Mouse (Mus musculus) heart, postnatal 10 days (tissue): Measurements from ENCODE around the gene Nectin2. TPM values are rescaled to one million over a fixed set of nuclear protein-coding genes. Genes with fewer than 3 reads are reported as not detected.
"Not testable (repeated sequence)": the region's sequence is repeated elsewhere in the genome, so short reads cannot be mapped to it uniquely, and the experiment has no call there.

ENCODE experiments used
- DNase-seq, 2 experiments: peaks; one replicate each; pipeline ENCODE4 v3.0.0; 2021
- intact Hi-C: fragments of 180-260 bp; cut with DNase I; formaldehyde crosslinking; loops from one replicate; pipeline ENCODE4 v1.15.1; 2025
- total RNA-seq, 2 experiments: library from RNA; stranded (reverse); gene quantifications; 2 replicates each; pipeline ENCODE4 v1.2.3; 2021

The Nectin2 gene
- total RNA-seq, 2 experiments from 2014 or later: 43.1 to 45.2 TPM

- intact Hi-C loops: no loop called here
- DNase-seq: peak in 1 of 2 experiments; percentile 37
Measured at GRCm38 (mm10) chr7:19694336-19695212, 55.7 kb downstream of the Nectin2 start.

- intact Hi-C loops: no loop called here
- DNase-seq: peak; percentile 53 to 68
Measured at GRCm38 (mm10) chr7:19693421-19693820, 56.9 kb downstream of the Nectin2 start.

- no peak for DNase-seq
- intact Hi-C loops: no loop called here
Measured at GRCm38 (mm10) chr7:19691873-19692865, 58.1 kb downstream of the Nectin2 start, which contains the start of gene Apoc1. Gene Apoc1 (minus strand): TSS chr7:19692660.

- intact Hi-C loops: no loop called here
Measured at GRCm38 (mm10) chr7:19691434-19691833, 58.8 kb downstream of the Nectin2 start.

GRCm38 (mm10) chr7:19690845-19691244 lies 59.4 kb downstream of the Nectin2 start:
- no peak for DNase-seq
- intact Hi-C loops: no loop called here

More at GRCm38 (mm10) chr7:19691434-19691833, 58.8 kb downstream of the Nectin2 start:
- DNase-seq: no peak

- DNase-seq: no peak
- intact Hi-C loops: no loop called here
Measured at GRCm38 (mm10) chr7:19688611-19689010, 61.7 kb downstream of the Nectin2 start.

DNA sequence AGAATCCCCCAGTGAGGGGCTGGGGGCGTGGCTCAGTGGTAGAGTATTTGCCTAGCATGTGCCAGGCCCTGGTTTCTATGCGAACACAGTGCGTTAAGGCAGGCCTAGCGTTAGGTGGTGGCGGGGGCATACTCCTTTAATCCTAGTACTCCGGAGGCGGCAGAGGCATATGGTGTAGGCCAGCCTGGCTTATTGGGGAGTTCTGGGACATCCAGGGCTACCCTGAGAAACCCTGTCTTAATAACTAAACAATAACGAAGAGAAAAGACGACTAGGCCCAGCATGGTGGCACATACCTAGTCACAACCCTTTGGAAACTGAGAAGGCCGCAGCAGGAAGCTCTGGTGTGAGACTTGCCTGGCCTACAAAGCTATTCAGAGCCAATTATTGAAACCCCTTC lies 62.2 kb downstream of the Nectin2 start:
- intact Hi-C loops: no loop called here
- DNase-seq: no peak

DNA sequence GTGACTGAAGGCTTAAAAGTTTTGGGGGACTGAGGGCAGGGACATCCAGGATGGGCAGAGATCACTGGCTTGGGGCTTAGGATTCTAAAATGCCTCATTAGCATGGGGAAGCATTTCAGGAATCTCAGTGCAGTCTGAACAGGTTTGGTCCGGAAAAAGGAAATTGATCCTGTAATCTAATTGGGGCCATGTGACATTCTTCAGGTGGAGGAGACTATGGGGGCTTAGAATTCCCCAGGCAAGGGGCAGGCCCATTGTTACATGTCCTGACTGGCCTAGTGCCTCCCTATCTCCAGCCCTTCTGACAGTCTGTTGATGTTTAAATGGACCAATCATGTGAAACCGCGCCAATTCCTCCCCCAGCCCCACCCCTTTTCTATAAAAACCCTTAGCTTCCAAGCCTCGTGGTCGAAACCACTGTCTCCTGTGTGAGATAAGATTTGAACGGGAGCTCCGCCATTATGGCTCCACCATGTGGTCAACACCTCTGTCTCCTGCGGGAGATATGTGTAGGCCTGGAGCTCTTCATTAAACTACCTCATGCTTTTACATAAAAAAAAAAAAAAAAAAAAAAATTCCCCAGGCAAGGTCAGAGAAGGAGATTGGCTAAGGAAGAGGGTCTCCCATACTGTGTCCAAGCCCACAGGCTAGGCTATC lies 63.2 kb downstream of the Nectin2 start:
- intact Hi-C loops, DNase-seq: not testable (repeated sequence)

DNA sequence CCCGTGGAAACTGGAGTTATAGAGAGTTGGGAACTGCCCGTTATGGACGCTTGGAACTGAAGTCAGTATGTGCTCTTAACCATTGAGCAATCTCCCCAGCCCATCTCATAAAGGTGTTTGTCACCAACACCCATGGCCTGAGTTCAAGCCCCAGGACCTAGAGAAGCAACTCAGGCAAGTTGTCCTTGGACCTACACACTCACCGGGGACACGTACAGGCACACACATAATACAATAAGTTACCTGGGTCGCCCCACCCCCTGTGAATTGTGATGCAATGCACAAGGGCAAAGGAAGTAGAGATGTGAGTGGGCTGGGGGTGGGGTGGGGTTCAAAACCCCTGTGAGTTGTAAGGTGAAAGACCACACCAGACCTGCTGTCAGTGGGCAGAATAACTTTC lies 63.8 kb downstream of the Nectin2 start:
- intact Hi-C loops: no loop called here

GRCm38 (mm10) chr7:19685374-19685773 lies 64.9 kb downstream of the Nectin2 start:
- intact Hi-C loops: no loop called here
- no peak for DNase-seq

More for the DNA sequence above, 63.8 kb downstream of the Nectin2 start:
- no peak for DNase-seq

DNA sequence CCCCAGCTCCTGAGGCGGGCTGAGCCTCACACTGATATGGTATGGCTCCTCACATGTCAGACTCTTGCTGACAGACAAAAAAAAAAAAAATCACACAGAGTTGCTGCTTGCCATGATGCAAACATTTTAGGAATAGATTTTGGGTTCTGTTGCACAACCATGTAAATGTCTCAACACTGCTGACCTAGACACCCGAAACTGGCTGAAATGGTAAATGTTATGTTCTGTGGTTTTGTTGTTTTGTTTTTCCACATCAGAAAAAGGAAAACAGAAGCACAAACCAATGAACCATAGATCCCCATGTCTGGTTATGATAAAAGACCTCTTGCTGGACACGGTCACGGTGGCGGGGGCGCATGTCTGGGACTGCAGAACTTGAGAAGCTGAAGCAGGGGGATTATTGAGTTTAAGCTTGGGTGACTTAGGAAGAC lies 66.5 kb downstream of the Nectin2 start:
- intact Hi-C loops: no loop called here
- DNase-seq: no peak

GRCm38 (mm10) chr7:19682979-19683378 lies 67.3 kb downstream of the Nectin2 start:
- DNase-seq: no peak
- intact Hi-C loops: no loop called here

- intact Hi-C loops: no loop called here
- DNase-seq: no peak
Measured at GRCm38 (mm10) chr7:19681202-19681694, 69.0 kb downstream of the Nectin2 start, which contains the start of the genes Gm44805 and Apoc4. Gene Gm44805 (minus strand): TSS chr7:19681423. Gene Apoc4 (minus strand): TSS chr7:19681479.

DNA sequence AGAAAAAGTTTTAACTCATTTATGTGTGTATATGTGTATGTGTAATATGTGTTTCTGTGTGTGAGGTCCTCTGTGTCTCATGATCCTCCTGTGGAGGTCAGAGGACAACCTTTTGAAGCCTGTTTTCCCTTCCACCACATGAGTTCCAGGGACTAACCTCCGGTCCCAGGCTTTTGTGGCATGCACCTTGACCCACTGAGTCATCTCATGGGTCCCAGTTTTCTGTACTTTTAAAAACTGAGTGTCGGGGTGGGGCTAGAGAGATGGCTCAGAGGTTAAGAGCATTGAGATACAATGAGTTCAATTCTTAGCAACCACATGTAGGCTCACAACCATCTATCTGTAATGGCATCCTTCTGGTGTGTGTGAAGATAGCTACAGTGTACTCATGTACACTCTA lies 69.6 kb downstream of the Nectin2 start:
- DNase-seq: no peak
- intact Hi-C loops: no loop called here

DNA sequence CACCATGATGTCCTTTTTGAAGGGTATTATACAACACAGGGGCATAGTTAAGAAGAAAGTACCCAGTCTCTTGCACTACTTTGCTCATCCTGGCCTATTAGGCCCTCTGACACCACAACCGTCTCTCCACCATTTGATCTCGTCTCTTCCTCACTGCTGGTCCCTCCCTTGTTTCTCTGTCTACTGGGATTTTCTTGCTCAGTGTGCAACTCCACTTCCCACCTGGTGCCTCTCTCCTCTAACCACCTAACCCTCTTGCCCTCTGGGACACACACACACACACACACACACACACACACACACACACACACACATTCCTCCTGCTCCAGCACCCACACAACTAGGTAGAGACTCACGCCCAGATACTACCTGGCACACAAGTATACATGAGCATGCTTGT lies 71.4 kb downstream of the Nectin2 start:
- intact Hi-C loops: no loop called here
- DNase-seq: no peak

- intact Hi-C loops: no loop called here
- no peak for DNase-seq
Measured at GRCm38 (mm10) chr7:19677872-19678271, 72.4 kb downstream of the Nectin2 start, which contains the start of gene Apoc2. Gene Apoc2 (minus strand): TSS chr7:19677941.

- intact Hi-C loops: no loop called here
- no peak for DNase-seq
Measured at GRCm38 (mm10) chr7:19676662-19677061, 73.6 kb downstream of the Nectin2 start.

- intact Hi-C loops: no loop called here
- DNase-seq: no peak
Measured at GRCm38 (mm10) chr7:19675824-19676223, 74.5 kb downstream of the Nectin2 start.

GRCm38 (mm10) chr7:19673083-19673699 lies 77.1 kb downstream of the Nectin2 start:
- no peak for DNase-seq
- intact Hi-C loops: no loop called here

DNA sequence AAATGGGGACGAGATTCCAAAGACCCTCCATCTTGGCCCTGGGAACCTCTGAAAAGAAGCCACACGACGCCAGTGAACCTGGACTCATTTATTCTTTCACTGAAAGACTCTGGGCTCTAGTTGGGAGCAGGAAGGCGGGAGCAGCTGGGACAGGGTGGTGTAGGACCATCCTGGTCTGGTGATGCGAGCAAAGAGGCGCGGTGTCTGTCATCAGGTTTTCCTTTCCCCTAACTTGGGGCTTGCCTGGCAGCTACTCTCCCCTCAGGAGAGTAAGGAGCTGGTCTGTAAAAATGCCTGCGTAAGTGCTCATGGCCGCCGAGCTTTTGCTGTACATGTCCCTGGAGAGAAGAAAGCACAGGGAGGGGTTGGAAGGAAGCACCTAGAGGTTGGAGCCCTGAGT lies 78.8 kb downstream of the Nectin2 start:
- DNase-seq: no peak
- intact Hi-C loops: no loop called here
